Mouse (Mus musculus): Measurements from ENCODE around the gene Prkcg. TPM values are rescaled to one million over a fixed set of nuclear protein-coding genes. Genes with fewer than 3 reads are reported as not detected.

Gene Prkcg
- total and polyA plus RNA-seq, 3 experiments, result 0.15 to 3.0 (median 0.17) TPM

- Histone ChIP-seq H3K9me3 (replicated peaks; ENCODE audit: low read length) (no peaks in the 10 kb centered on the region), H3K9ac (ENCODE audit: insufficient read depth, low read depth) (no peak overlapping the region), H3K27ac (ENCODE audit: insufficient read depth, low read depth) (no peak overlapping the region), H3K4me1 (ENCODE audit: control insufficient read depth in 1 of 2, insufficient read depth in 2 of 2) (peaks cover 0 to 19% of the 10 kb centered on the region in 2 experiments; a peak in 2 of 4 replicates), H3K79me2 (replicated peaks; ENCODE audit: control insufficient read depth, extremely low read depth, insufficient read depth, poor library complexity, severe bottlenecking) (no peaks in the 10 kb centered on the region), H3K27me3 (replicated peaks) (no peaks in the 10 kb centered on the region), H3K36me3 (replicated peaks in 1 of 2; ENCODE audit: control insufficient read depth in 1 of 2, insufficient read depth in 1 of 2, low read length in 1 of 2) (no peaks in the 10 kb centered on the region), H3K4me3 (replicated peaks in 1 of 3; ENCODE audit: low read depth in 2 of 3, low read length in 2 of 3, poor library complexity in 1 of 3) (no peak overlapping the region), H3K4me2 (ENCODE audit: insufficient read depth, low read depth, poor library complexity, severe bottlenecking) (no peak overlapping the region)
- dilution Hi-C loops (cut with MboI; ENCODE audit: extremely low pct_ligation_motif_present, extremely low pct_unique_long_range_greater_than_20kb, low sequenced_read_pairs) (no loop called here), in situ Hi-C loops (cut with MboI; ENCODE audit: low pct_ligation_motif_present, low pct_unique_long_range_greater_than_20kb, low sequenced_read_pairs) (no loop called here)
- TF ChIP-seq E2F4 (IDR thresholded peaks at IDR 0.05; ENCODE audit: insufficient replicate concordance, low read depth, low read length) (no peak), SIN3A (IDR thresholded peaks at IDR 0.05; ENCODE audit: low read length) (no peak), USF1 (IDR thresholded peaks at IDR 0.05; ENCODE audit: low read depth, low read length) (no peak), IRF4 (IDR thresholded peaks at IDR 0.05; ENCODE audit: low read depth, low read length) (no peak), GABPA (IDR thresholded peaks at IDR 0.05; ENCODE audit: insufficient replicate concordance, low read depth, low read length) (no peak), BHLHE40 (IDR thresholded peaks at IDR 0.05; ENCODE audit: low read depth, low read length) (no peak), CHD2 (IDR thresholded peaks at IDR 0.05; ENCODE audit: low read length) (no peak), EP300 (IDR thresholded peaks at IDR 0.05; ENCODE audit: low read length) (no peak), MYC (IDR thresholded peaks at IDR 0.05; ENCODE audit: low read depth, low read length) (no peak), ELF1 (IDR thresholded peaks at IDR 0.05; ENCODE audit: low read depth, low read length) (no peak), POLR2AphosphoS2 (IDR thresholded peaks at IDR 0.05; ENCODE audit: low read depth, low read length) (no peak), ETS1 (conservative IDR thresholded peaks at IDR 0.05; ENCODE audit: low read depth, low read length) (no peak), CTCF (conservative IDR thresholded peaks at IDR 0.05 in 1 of 2, IDR thresholded peaks at IDR 0.05 in 1 of 2; ENCODE audit: low read depth in 2 of 2, low read length in 2 of 2) (no peak), JUN (IDR thresholded peaks at IDR 0.05; ENCODE audit: insufficient read depth, low read depth, low read length) (no peak), HCFC1 (IDR thresholded peaks at IDR 0.05; ENCODE audit: low read depth, low read length) (no peak), MAFK (IDR thresholded peaks at IDR 0.05; ENCODE audit: insufficient replicate concordance, low read length) (no peak), MAX (IDR thresholded peaks at IDR 0.05; ENCODE audit: low read length) (no peak), KAT2A (IDR thresholded peaks at IDR 0.05; ENCODE audit: insufficient replicate concordance, low read length) (no peak), ZNF384 (IDR thresholded peaks at IDR 0.05; ENCODE audit: low read depth, low read length) (no peak)
- no peak for DNase-seq (ENCODE audit: extremely low read depth)
These were observed 24.5 kb upstream of the Prkcg start for GRCm38 (mm10) chr7:3264390-3265022.

- Histone ChIP-seq H3K4me3 (replicated peaks in 1 of 3; ENCODE audit: low read depth in 2 of 3, low read length in 2 of 3, poor library complexity in 1 of 3) (no peak overlapping the region), H3K36me3 (replicated peaks in 1 of 2; ENCODE audit: control insufficient read depth in 1 of 2, insufficient read depth in 1 of 2, low read length in 1 of 2) (no peaks in the 10 kb centered on the region), H3K9ac (ENCODE audit: insufficient read depth, low read depth) (no peak overlapping the region), H3K27ac (ENCODE audit: insufficient read depth, low read depth) (no peak overlapping the region), H3K4me2 (ENCODE audit: insufficient read depth, low read depth, poor library complexity, severe bottlenecking) (no peak overlapping the region), H3K27me3 (replicated peaks) (no peaks in the 10 kb centered on the region), H3K9me3 (replicated peaks; ENCODE audit: low read length) (no peaks in the 10 kb centered on the region), H3K79me2 (replicated peaks; ENCODE audit: control insufficient read depth, extremely low read depth, insufficient read depth, poor library complexity, severe bottlenecking) (no peaks in the 10 kb centered on the region), H3K4me1 (ENCODE audit: control insufficient read depth in 1 of 2, insufficient read depth in 2 of 2) (peaks cover 0 to 19% of the 10 kb centered on the region in 2 experiments; a peak in 2 of 4 replicates)
- no peak for DNase-seq (ENCODE audit: extremely low read depth)
- dilution Hi-C loops (cut with MboI; ENCODE audit: extremely low pct_ligation_motif_present, extremely low pct_unique_long_range_greater_than_20kb, low sequenced_read_pairs) (no loop called here), in situ Hi-C loops (cut with MboI; ENCODE audit: low pct_ligation_motif_present, low pct_unique_long_range_greater_than_20kb, low sequenced_read_pairs) (no loop called here)
- TF ChIP-seq MYC (IDR thresholded peaks at IDR 0.05; ENCODE audit: low read depth, low read length), result no peak
- no peak for TF ChIP-seq SMC3 (IDR thresholded peaks at IDR 0.05; ENCODE audit: low read depth, low read length)
- TF ChIP-seq USF1 (IDR thresholded peaks at IDR 0.05; ENCODE audit: low read depth, low read length), result no peak
- no peak for TF ChIP-seq MAX (IDR thresholded peaks at IDR 0.05; ENCODE audit: low read length)
- no peak for TF ChIP-seq ZNF384 (IDR thresholded peaks at IDR 0.05; ENCODE audit: low read depth, low read length)
- TF ChIP-seq CHD2 (IDR thresholded peaks at IDR 0.05; ENCODE audit: low read length), result no peak
- no peak for TF ChIP-seq JUN (IDR thresholded peaks at IDR 0.05; ENCODE audit: insufficient read depth, low read depth, low read length)
- TF ChIP-seq ETS1 (conservative IDR thresholded peaks at IDR 0.05; ENCODE audit: low read depth, low read length), result no peak
- TF ChIP-seq CTCF (conservative IDR thresholded peaks at IDR 0.05 in 1 of 2, IDR thresholded peaks at IDR 0.05 in 1 of 2; ENCODE audit: low read depth in 2 of 2, low read length in 2 of 2), result no peak
- TF ChIP-seq KAT2A (IDR thresholded peaks at IDR 0.05; ENCODE audit: insufficient replicate concordance, low read length), result no peak
- no peak for TF ChIP-seq HCFC1 (IDR thresholded peaks at IDR 0.05; ENCODE audit: low read depth, low read length)
- TF ChIP-seq PAX5 (IDR thresholded peaks at IDR 0.05; ENCODE audit: low read length), result no peak
- no peak for TF ChIP-seq NELFE (IDR thresholded peaks at IDR 0.05; ENCODE audit: low read depth, low read length)
These were observed 23.7 kb upstream of the Prkcg start for GRCm38 (mm10) chr7:3265311-3265710.
